In genomic region chr4:123212330-123212729, GRCm38 (mm10) we compare ENCODE assay signal across 25 mouse cellular contexts. TPM values are rescaled to one million over a fixed set of nuclear protein-coding genes. Genes with fewer than 3 reads are reported as not detected.
"Had no signal": no experiment of that assay in that cellular context is flagged by ENCODE, and none has a peak within 500 bp of the region (broad histone marks: within the 10 kb centered on the region; RNA-seq: fewer than 3 reads in every experiment).

No protein-coding gene starts in this region.

- H3K4me1 ChIP-seq: liver, embryonic 13.5 days; neural tube, embryonic 12.5 days; stomach, embryonic 15.5 days had no signal

- H3K36me3 ChIP-seq: liver, embryonic 13.5 days; neural tube, embryonic 12.5 days; neural tube, embryonic 15.5 days; stomach, embryonic 15.5 days had no signal

- H3K9ac ChIP-seq: liver, embryonic 13.5 days; neural tube, embryonic 12.5 days; neural tube, embryonic 15.5 days; stomach, embryonic 15.5 days had no signal

- DNase-seq: kidney, adult 2 months; kidney, postnatal 10 days; kidney, postnatal 36 days; layer of hippocampus, postnatal 36 days; liver, embryonic 13.5 days; lung, adult 2 months; lung, postnatal 14 days; lung, postnatal 4 days; right cerebral cortex, adult 18-20 months; right cerebral cortex, postnatal 14 days; right cerebral cortex, postnatal 4 days; thymus, postnatal 25 days had no signal

- H3K27ac ChIP-seq: left cerebral cortex, adult 2 months; liver, embryonic 13.5 days; neural tube, embryonic 12.5 days; neural tube, embryonic 15.5 days; stomach, embryonic 15.5 days had no signal

- H3K27me3 ChIP-seq: neural tube, embryonic 15.5 days; stomach, embryonic 15.5 days had no signal

- H3K4me2 ChIP-seq: liver, embryonic 13.5 days; neural tube, embryonic 12.5 days; neural tube, embryonic 15.5 days; stomach, embryonic 15.5 days had no signal

- ATAC-seq: intestine, postnatal 0 days had no signal

- H3K9me3 ChIP-seq: liver, embryonic 13.5 days; neural tube, embryonic 12.5 days; neural tube, embryonic 15.5 days; stomach, embryonic 15.5 days had no signal

- H3K4me3 ChIP-seq: left cerebral cortex, adult 2 months; liver, embryonic 13.5 days; neural tube, embryonic 12.5 days; neural tube, embryonic 15.5 days; stomach, embryonic 15.5 days had no signal

RNA-seq across cellular contexts. Expression of gene Nt5c1a, which starts 11.0 kb away (rescaled TPM):
- total RNA-seq: liver, adult 2 months; megakaryocyte progenitor cell, adult 5-6 weeks; megakaryocyte-erythroid progenitor cell, adult 5-6 weeks had no signal
- polyA plus RNA-seq: intestine, postnatal 0 days; kidney, embryonic 14.5 days; limb, embryonic 11.5 days; liver, adult 2 months; liver, embryonic 13.5 days; liver, embryonic 16.5 days; lung, embryonic 16.5 days; stomach, embryonic 15.5 days; thymus, postnatal 0 days had no signal

RNA-seq across cellular contexts. Expression of gene Heyl, which starts 21.0 kb away (rescaled TPM):
- total RNA-seq: megakaryocyte progenitor cell, adult 5-6 weeks had no signal

RNA-seq across cellular contexts. Expression of gene Hpcal4, which starts 29.3 kb away (rescaled TPM):
- total RNA-seq: liver, adult 2 months; megakaryocyte progenitor cell, adult 5-6 weeks; megakaryocyte-erythroid progenitor cell, adult 5-6 weeks had no signal
- polyA plus RNA-seq: liver, adult 2 months; liver, embryonic 13.5 days; liver, embryonic 16.5 days had no signal
